Mouse (Mus musculus): Measurements from ENCODE around the gene Adgre5.

DNA sequence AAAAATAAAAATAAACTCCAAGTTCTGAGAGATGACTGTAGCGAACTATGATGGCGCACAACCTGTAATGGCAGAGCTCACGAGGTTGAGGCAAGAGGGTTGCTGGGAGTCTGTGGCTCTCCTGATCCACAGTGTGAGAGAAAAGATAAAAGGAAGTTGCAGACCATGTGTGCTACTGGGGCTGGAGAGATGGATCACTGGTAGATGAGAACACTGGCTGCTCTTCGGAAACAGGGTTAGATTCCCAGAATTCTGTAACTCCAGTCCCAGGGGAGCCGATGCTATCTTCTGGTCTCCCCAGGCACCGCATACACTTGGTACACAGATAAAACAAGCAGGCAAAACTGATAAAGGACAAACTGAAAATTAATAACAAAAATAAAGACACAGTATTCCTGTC, 1.8 kb upstream of the Adgre5 start:
- no peak for TF ChIP-seq FLI1 (IDR thresholded peaks at IDR 0.05; ENCODE audit: low read length)
- TF ChIP-seq GATA1 (IDR thresholded peaks at IDR 0.05; ENCODE audit: borderline replicate concordance, low read length): no peak
